Mouse (Mus musculus) erythroblast, embryonic 14.5 days (primary cell): ENCODE measurements at regions not wholly inside any gene's neighbourhood (a gene's known extent, or its start where the extent isn't known, plus 50 kb on each side); places are given as distances from the start of the nearest gene placed in this dataset.

Experiments used
- GATA1 ChIP-seq: IDR thresholded peaks from 2 replicates; pipeline ENCODE4 v1.6.1; 2012; ENCODE audit warnings: low read length, inconsistent platforms, mixed read lengths
- TAL1 ChIP-seq: IDR thresholded peaks from 3 replicates; pipeline ENCODE4 v1.6.1; 2012; ENCODE audit warnings: low read length, inconsistent platforms, mixed read lengths

DNA sequence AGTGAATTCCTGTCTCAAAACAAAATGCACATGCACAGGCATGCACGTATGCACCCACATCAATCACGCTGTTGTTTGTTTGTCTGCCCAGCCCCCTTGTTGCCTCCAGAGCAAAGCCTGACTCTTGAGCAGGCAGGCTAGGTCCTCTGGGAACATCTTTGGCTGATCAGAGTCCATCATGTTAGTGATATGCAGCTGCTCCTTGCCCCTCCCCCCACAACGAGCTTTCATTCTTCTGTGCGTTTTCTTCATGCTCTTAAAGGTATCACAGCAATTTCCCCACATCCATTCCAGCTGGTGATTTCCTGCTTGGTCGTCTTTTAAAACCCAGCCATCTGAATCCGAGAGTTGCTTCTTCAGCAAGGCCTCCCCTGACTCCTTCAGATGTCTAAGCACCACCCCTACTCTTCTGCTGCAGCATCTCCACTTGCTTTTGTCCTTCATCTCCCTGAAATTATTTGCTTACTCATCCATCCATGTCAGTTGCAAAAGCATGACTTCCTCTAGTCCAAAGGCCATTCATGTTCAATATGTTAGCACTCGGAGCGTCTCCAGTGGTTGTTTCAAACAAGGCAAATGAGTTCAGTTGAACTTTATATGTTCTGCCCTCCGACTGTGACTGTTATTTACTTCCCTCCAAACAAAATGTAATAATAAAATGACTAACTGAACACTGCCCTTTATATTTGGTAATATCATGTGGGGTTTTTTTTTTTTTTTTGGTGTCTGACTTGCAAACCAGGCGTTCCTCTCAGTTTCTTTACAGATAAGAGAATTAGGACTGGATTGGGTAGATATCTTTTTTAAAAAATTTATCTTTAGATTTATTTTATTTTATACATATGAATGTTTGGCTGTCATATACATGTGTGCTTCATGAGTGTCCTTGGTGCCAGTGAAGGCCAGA is 67.9 kb upstream of the Eed start:
- TF ChIP-seq TAL1 (no peak), GATA1 (no peak)
